Mouse (Mus musculus) cerebral cortex, adult 2 months (tissue): Measurements from ENCODE around the gene Srsf7.

Experiments
- WGBS: fragments of 180-500 bp; shearing (Covaris S2); methylation state at CpG from one replicate; pipeline ENCODE4 v1.1.7; 2018; 5-methylcytosine and 5-hydroxymethylcytosine counted together

Srsf7 gene

GRCm38 (mm10) chr17:80206671-80207581 is at the start of gene Srsf7, which contains the start of gene Ttc39d:
Gene Srsf7 (minus strand): TSS chr17:80207307.
Gene Ttc39d (plus strand): TSS chr17:80207460.
- under 1% methylated on average over 93 of the region's 95 CpGs for whole genome bisulfite sequencing

GRCm38 (mm10) chr17:80255208-80255607 is 48.1 kb upstream of the Srsf7 start:
- 55% methylated on average over 13 of the region's 13 CpGs for WGBS

DNA sequence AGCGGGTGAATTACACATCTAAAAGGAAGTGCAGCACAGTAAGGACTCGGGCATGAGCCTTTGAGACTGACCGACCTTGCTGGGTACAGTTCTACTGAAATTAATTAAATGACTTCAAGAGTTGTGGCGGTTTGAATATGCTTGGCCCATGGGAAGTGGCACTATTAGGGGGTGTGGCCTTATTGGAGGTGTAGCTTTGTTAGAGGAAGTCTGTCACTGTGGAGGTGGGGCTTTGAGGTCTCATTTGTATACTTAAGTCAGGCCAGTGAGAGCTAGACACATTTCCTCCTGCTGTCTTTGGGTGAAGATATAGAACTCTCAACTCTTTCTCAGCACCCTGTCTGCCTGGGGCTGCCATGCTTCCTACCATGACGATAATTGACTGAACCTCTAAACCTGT is 47.3 kb upstream of the Srsf7 start:
- WGBS, result 99% methylated on average over 5 of the region's 5 CpGs

GRCm38 (mm10) chr17:80252757-80253525 is 45.8 kb upstream of the Srsf7 start:
- WGBS, result 80% methylated on average over 13 of the region's 13 CpGs

DNA sequence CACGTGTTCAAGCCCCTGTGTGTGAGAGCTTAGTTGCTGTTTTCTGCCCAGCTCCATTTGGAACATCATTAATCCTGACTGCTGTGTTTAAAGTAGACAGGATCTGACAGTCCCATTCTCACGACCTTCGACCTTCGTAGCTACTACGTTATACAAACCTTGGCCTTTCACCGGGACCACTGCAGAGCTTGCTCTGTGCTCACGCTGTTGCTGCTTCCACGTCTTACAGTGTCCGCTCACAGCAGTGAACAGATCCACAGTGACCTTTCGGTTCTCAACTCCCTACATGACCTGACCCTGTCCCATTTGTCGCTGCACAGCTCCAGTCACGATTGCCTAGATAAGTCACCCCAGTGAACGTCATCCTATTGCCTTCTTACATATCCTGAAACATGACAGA is 36.0 kb upstream of the Srsf7 start:
- 88% methylated on average over 13 of the region's 13 CpGs for WGBS

DNA sequence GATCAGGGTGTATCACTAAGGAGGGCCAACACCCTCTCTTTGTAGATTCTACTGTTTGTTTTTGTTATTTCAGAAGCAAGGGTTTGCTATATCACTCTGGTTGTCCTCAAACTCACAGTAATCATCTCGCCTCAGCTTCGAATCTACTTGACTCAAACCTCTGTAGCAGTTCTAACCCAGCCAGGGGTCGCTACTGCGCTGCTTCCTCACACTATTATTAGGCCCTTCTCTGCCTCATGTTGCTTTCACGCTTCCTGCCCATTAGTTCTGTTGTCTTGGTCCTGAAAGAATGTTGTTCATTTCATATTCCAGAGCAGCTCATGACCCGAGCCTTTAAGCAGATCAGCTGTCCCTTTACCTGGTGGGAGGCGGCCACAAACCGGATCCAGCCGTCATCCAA is 34.5 kb upstream of the Srsf7 start:
- WGBS, result 88% methylated on average over 9 of the region's 9 CpGs

GRCm38 (mm10) chr17:80237475-80237874 is 30.4 kb upstream of the Srsf7 start:
- WGBS, result 75% methylated on average over 5 of the region's 5 CpGs

DNA sequence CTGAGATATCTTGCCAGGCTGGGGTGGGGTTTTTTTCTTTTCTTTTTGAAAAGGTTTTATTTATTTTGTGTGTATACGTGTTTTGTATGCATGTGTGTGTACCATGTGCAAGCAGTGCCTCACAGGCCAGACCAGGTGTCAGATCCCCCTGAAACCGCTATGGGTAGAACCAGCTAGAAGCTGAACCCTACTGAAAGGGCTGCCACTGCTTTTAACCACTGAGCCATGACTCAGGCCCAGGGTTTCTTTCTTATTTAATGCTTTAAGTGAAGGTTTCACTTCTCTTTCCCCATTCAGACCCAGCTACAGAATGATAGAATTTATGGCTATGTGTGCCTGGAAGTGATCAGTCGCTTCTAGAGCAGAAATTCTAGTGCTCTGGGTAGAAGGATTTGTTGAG is 29.7 kb upstream of the Srsf7 start:
- WGBS, result 89% methylated on average over 3 of the region's 3 CpGs

- 52% methylated on average over 3 of the region's 3 CpGs for WGBS
Observed at GRCm38 (mm10) chr17:80235477-80235876, 28.4 kb upstream of the Srsf7 start.

DNA sequence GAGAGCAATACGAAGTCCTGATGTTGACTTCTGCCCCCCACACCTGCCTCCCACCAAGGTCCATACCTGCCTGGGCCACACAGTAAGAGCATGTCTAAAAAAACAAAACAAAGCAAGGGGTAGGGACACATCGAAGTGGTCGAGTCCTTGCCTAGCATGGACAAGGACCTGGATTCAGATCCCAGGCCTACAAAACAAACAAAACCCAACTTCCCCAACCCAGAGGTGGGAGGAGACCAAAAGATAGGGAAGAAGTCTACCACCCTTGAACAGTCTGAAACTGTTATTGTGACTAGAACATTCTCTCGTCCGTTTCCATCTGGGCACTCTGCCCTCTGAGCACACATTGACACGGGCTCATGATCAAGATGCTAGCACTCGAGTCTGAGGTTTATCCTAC is 27.3 kb upstream of the Srsf7 start:
- WGBS, result 62% methylated on average over 7 of the region's 7 CpGs

DNA sequence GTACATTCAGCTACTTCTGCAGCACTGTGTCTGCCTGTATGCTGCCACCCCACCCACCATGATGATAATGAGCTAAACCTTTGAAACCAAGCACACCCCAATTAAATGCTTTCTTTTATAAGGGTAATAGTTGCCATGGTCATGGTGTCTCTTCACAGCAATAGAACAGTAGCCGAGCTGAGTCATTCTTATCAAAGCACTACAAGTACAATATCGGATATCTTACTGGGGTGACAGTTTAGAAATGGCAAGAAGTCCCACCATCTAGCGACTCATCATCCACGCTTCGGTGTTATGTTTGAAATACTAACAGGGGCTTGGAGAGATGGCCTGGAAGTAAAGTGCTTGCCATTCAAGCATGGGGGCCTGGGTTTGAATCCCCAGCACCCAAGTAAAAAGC is 26.7 kb upstream of the Srsf7 start:
- 89% methylated on average over 5 of the region's 5 CpGs for WGBS

DNA sequence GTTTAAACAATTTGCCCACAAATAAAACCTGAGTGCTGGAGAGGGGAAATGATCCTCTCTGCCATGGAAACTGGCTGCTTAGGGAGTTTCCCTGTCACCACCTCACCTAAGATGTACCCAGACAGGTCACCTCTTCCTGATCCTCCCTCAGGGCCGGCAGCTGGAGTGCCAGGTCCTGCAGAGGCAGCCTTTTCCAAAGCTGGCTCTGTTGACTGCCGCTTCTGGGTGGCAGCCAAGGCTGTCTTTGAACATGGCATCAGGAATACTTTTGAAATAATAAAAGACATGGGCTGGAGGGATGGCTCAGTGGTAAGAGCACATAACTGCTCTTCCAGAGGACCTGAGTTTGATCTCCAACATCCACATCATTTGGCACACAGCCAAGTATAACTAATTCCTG is 22.3 kb upstream of the Srsf7 start:
- WGBS, result 62% methylated on average over 2 of the region's 2 CpGs

DNA sequence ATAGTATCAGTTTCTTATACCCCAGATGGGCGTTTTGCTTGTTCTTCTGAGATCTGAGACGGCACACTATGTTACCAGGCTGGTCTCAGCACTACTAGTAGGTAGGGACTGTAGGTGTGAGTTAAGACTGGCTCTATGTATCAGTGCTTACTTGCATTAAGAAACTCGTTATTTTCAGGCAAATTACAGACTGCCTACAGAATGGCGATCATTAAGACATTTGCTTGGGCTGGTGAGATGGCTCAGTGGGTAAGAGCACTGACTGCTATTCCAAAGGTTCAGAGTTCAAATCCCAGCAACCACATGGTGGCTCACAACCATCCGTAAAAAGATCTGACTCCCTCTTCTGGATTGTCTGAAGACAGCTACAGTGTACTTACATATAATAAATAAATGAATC is 18.0 kb upstream of the Srsf7 start:
- 35% methylated on average over 5 of the region's 5 CpGs for WGBS

GRCm38 (mm10) chr17:80224326-80225116 is 17.4 kb upstream of the Srsf7 start, which contains the start of gene Gemin6:
Gene Gemin6 (plus strand): TSS chr17:80224441.
- whole genome bisulfite sequencing, result 1% methylated on average over 33 of the region's 33 CpGs

- under 1% methylated on average over 9 of the region's 9 CpGs for WGBS
Observed at GRCm38 (mm10) chr17:80223829-80224228, 16.7 kb upstream of the Srsf7 start.

DNA sequence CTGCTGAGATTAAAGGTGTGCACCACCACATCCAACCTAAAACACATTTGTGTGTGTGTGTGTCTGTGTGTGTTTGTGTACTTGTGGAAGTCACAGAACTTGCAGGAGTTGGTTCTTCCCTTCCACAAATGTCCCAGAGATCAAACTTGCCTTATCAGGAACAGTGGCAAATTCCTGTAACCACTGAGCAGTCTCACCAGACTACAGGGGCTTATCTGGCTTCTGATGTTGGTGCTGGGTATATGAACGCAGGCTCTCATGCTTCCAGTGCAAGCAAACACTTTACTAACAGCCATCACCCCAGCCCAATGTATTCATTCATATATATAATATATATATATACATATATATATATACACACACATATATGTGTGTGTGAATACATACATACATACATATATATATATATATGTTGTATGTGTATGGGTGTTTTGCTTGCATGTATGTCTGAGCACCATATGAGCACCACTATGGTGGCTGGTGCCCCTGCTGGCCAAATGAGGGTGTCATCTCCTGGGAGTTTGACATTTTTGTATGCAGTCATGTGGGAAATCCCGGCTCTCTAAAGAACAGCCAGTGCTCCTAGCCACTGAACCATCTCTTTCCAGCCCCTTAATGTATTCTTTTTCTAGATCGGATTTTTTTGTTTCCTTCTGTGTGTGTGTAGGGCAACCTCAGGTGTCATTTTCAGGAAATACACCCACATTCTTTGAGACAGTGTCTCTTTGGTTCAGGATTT is 15.0 kb upstream of the Srsf7 start:
- WGBS, result 63% methylated on average over 3 of the region's 3 CpGs

- WGBS, result 74% methylated on average over 9 of the region's 9 CpGs
Observed at GRCm38 (mm10) chr17:80221202-80221601, 14.1 kb upstream of the Srsf7 start.

DNA sequence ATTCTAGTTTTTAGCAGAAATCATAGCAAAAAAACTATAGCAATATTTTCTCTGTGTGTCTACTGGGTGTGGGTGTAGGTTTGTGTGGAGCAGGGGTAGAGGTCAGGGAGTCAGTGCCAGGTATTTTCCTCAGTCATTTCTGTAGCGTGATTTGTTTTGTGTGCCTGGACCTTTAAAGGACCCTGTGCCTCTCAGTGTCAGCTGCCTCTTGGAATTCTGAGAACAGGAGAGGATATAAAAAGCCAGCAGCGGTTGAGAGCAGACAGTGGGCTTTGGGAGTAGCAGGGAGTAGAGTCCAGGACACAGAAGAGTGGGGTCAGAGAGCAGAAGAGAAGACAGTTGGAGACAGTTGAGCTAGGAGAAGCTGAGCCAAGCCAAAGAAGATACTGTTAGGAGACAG is 13.0 kb upstream of the Srsf7 start:
- 72% methylated on average over 2 of the region's 2 CpGs for WGBS

- 95% methylated on average over 4 of the region's 4 CpGs for WGBS
Observed at GRCm38 (mm10) chr17:80213998-80214397, 6.9 kb upstream of the Srsf7 start.

DNA sequence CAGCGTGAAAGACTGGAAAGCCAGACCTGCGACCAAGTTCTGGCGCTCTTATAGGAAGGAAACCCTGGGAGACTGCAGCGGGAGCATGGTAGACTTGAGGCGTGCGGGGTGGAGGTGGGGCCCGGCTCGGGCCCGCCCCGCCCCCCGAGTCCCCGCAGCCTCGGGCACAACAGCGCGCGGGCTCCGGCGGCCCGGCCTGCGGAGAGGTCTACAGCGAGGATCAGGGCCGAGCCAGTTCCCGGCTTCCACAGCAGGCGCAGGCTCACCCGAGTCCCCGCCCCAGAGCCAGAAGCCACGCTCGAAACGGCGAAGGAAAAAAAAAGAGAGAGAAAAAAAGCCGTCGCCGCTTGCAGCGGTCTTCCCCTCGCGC is 821 bp downstream of the Srsf7 start:
- 0% methylated on average over 36 of the region's 36 CpGs for WGBS

- WGBS, result 9% methylated on average over 5 of the region's 5 CpGs
Observed at GRCm38 (mm10) chr17:80205657-80206056, 1.4 kb downstream of the Srsf7 start.
